Mouse (Mus musculus): ENCODE measurements around the gene Nhlrc2.

- TF ChIP-seq TBP (IDR thresholded peaks at IDR 0.05; ENCODE audit: low read depth, low read length) (peak; percentile 76; the same call in 1 of the 2 replicates), CTCF (IDR thresholded peaks at IDR 0.05 in 2 of 3, conservative IDR thresholded peaks at IDR 0.05 in 1 of 3; ENCODE audit: control insufficient read depth in 1 of 3, insufficient read depth in 1 of 3, low read depth in 2 of 3, low read length in 3 of 3, poor library complexity in 1 of 3, severe bottlenecking in 1 of 3) (no peak), NELFE (IDR thresholded peaks at IDR 0.05; ENCODE audit: low read depth, low read length) (no peak), TCF12 (IDR thresholded peaks at IDR 0.05; ENCODE audit: low read depth, low read length) (peak; percentile 59), GATA1 (IDR thresholded peaks at IDR 0.05; ENCODE audit: low read depth, low read length) (peak; percentile 86), KAT2A (conservative IDR thresholded peaks at IDR 0.05; ENCODE audit: low read depth, low read length) (no peak), MEF2A (IDR thresholded peaks at IDR 0.05; ENCODE audit: extremely low read depth, insufficient replicate concordance, low read depth, low read length, poor library complexity, severe bottlenecking) (no peak), CHD2 (IDR thresholded peaks at IDR 0.05; ENCODE audit: low read length) (no peak), UBTF (IDR thresholded peaks at IDR 0.05; ENCODE audit: borderline replicate concordance, insufficient read depth, low read depth, low read length) (no peak), MAX (IDR thresholded peaks at IDR 0.05; ENCODE audit: low read length) (peak; percentile 84), POLR2A (IDR thresholded peaks at IDR 0.05; ENCODE audit: control insufficient read depth in 1 of 2, insufficient read depth in 1 of 2, low read depth in 1 of 2, low read length in 2 of 2, poor library complexity in 1 of 2) (peak in 1 of 2 experiments; percentile 44; a peak in 2 of 4 replicates), USF1 (IDR thresholded peaks at IDR 0.05; ENCODE audit: low read depth, low read length) (no peak), NRF1 (IDR thresholded peaks at IDR 0.05; ENCODE audit: insufficient read depth, low read depth, low read length, poor library complexity, severe bottlenecking) (peak; percentile 55; the same call in 1 of the 2 replicates)
Measured at GRCm38 (mm10) chr19:56555972-56556371, 7.9 kb downstream of the Nhlrc2 start.
